In the genomic region with DNA sequence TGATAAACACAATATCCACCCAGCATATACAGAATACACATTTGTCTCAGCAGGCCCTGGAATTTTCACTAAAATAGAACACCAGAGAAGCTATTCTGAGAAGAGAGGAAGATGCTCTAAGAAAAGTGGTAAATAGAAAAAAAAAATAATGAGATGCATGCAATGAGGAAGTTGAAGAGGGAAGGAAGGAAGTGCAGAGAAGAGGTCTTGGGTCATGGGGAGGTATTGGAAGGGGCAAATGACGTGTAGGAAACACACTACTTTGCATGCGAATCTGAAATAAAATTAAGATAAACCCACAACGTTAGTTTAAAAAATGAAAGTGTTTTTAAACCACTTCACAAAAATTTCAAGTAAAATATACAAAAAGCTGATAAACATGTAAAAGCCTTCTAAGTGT, we compare ENCODE assay signal across 23 mouse cellular contexts. TPM values are rescaled to one million over a fixed set of nuclear protein-coding genes. Genes with fewer than 3 reads are reported as not detected.
"Had no signal": no experiment of that assay in that cellular context is flagged by ENCODE, and none has a peak within 500 bp of the region (broad histone marks: within the 10 kb centered on the region; RNA-seq: fewer than 3 reads in every experiment).

No protein-coding gene starts in this region.

- H3K4me1 ChIP-seq: liver, embryonic 15.5 days; lung, embryonic 15.5 days; midbrain, embryonic 10.5 days; midbrain, embryonic 13.5 days; neural tube, embryonic 13.5 days; neural tube, embryonic 15.5 days had no signal

- H3K4me3 ChIP-seq: liver, embryonic 15.5 days; lung, embryonic 15.5 days; midbrain, embryonic 10.5 days; midbrain, embryonic 13.5 days; myocyte; neural tube, embryonic 13.5 days; neural tube, embryonic 15.5 days had no signal

- DNase-seq: liver, postnatal 0 days; lung, adult 2 months; lung, postnatal 14 days; lung, postnatal 36 days; retina, postnatal 1 day; right cerebral cortex, adult 18-20 months; right cerebral cortex, postnatal 25 days; right cerebral cortex, postnatal 4 days; spleen, adult 18-20 months; thymus, adult 18-20 months; thymus, postnatal 14 days; thymus, postnatal 36 days had no signal

- H3K27me3 ChIP-seq: liver, embryonic 15.5 days; lung, embryonic 15.5 days; midbrain, embryonic 13.5 days; neural tube, embryonic 13.5 days; neural tube, embryonic 15.5 days had no signal

- H3K27ac ChIP-seq: liver, embryonic 15.5 days; lung, embryonic 15.5 days; macrophage; midbrain, embryonic 10.5 days; midbrain, embryonic 13.5 days; neural tube, embryonic 13.5 days; neural tube, embryonic 15.5 days had no signal

- H3K9me3 ChIP-seq: liver, embryonic 15.5 days; lung, embryonic 15.5 days; midbrain, embryonic 10.5 days; midbrain, embryonic 13.5 days; neural tube, embryonic 13.5 days; neural tube, embryonic 15.5 days had no signal

- H3K36me3 ChIP-seq: liver, embryonic 15.5 days; lung, embryonic 15.5 days; midbrain, embryonic 10.5 days; midbrain, embryonic 13.5 days; neural tube, embryonic 13.5 days; neural tube, embryonic 15.5 days had no signal

- ATAC-seq: liver, postnatal 0 days; lung, postnatal 0 days; midbrain, embryonic 13.5 days; midbrain, embryonic 16.5 days had no signal

- H3K9ac ChIP-seq: liver, embryonic 15.5 days; liver, postnatal 0 days; lung, embryonic 15.5 days; midbrain, embryonic 13.5 days; neural tube, embryonic 13.5 days; neural tube, embryonic 15.5 days had no signal

- H3K4me2 ChIP-seq: liver, embryonic 15.5 days; lung, embryonic 15.5 days; midbrain, embryonic 13.5 days; neural tube, embryonic 13.5 days; neural tube, embryonic 15.5 days had no signal

RNA-seq across cellular contexts. Expression of gene Trpc6, which starts 57.4 kb away (rescaled TPM):
- total RNA-seq: megakaryocyte, adult 5-6 weeks had no signal
- polyA plus RNA-seq: myocyte had no signal
